Mouse (Mus musculus) CH12.LX (cell line): ENCODE data around the gene Dcps. TPM values are rescaled to one million over a fixed set of nuclear protein-coding genes. Genes with fewer than 3 reads are reported as not detected.

Experiments used
- DNase-seq: peaks from one replicate; pipeline ENCODE4 v3.0.0-alpha.2; 2013; ENCODE audit errors: extremely low read depth
- H3K27ac ChIP-seq: 2 replicates; pipeline ENCODE4 v1.5.1; 2012; ENCODE audit warnings: low read depth, mild to moderate bottlenecking, control low read depth, moderate library complexity; ENCODE audit not compliant: insufficient read depth
- H3K27me3 ChIP-seq: replicated peaks from 2 replicates; pipeline ENCODE3; 2012; ENCODE audit warnings: inconsistent platforms
- H3K36me3 ChIP-seq, 2 experiments: replicated peaks in 1 of 2; 2 replicates each; pipeline versions ENCODE3 to v1.6.1; 2012; ENCODE audit warnings: inconsistent platforms in 1 of 2, low read length in 1 of 2, mild to moderate bottlenecking in 1 of 2, mixed read lengths in 1 of 2, moderate library complexity in 1 of 2; ENCODE audit not compliant: control insufficient read depth in 1 of 2, insufficient read depth in 1 of 2
- H3K4me1 ChIP-seq, 2 experiments: 2 replicates each; pipeline ENCODE4 v1.6.1; 2012; ENCODE audit warnings: inconsistent platforms in 1 of 2, moderate library complexity in 1 of 2; ENCODE audit not compliant: insufficient read depth in 2 of 2, control insufficient read depth in 1 of 2
- H3K4me2 ChIP-seq: 2 replicates; pipeline ENCODE4 v1.6.1; 2012; ENCODE audit warnings: low read depth, mild to moderate bottlenecking, control low read depth; ENCODE audit not compliant: poor library complexity, insufficient read depth, severe bottlenecking
- H3K4me3 ChIP-seq, 3 experiments: fragments of 150-350 bp in 1 of 3; sonication (generic) in 1 of 3; replicated peaks in 1 of 3; 2 replicates each; pipeline versions ENCODE3 to v1.5.1; 2011 to 2012; ENCODE audit warnings: low read depth in 2 of 3, low read length in 2 of 3, mild to moderate bottlenecking in 2 of 3, moderate library complexity in 2 of 3, control low read depth in 1 of 3, improper control_type of control experiment in 1 of 3, inconsistent platforms in 1 of 3, mixed read lengths in 1 of 3; ENCODE audit not compliant: poor library complexity in 1 of 3
- H3K79me2 ChIP-seq: replicated peaks from 2 replicates; pipeline ENCODE4 v1.6.1; 2012; ENCODE audit warnings: mild to moderate bottlenecking, moderate library complexity; ENCODE audit not compliant: control insufficient read depth, poor library complexity, insufficient read depth, severe bottlenecking; ENCODE audit errors: extremely low read depth
- H3K9ac ChIP-seq: 2 replicates; pipeline ENCODE4 v1.6.1; 2012; ENCODE audit warnings: low read depth, mild to moderate bottlenecking, control low read depth, moderate library complexity; ENCODE audit not compliant: insufficient read depth
- H3K9me3 ChIP-seq: replicated peaks from 2 replicates; pipeline ENCODE3; 2012; ENCODE audit warnings: low read length, inconsistent platforms, mixed read lengths
- BHLHE40 ChIP-seq: IDR thresholded peaks from 2 replicates; pipeline ENCODE4 v1.6.1; 2011; ENCODE audit warnings: mild to moderate bottlenecking, low read depth, low read length, improper control_type of control experiment
- CHD1 ChIP-seq: IDR thresholded peaks from 2 replicates; pipeline ENCODE4 v1.6.1; 2012; ENCODE audit warnings: low read depth, low read length, improper control_type of control experiment, inconsistent platforms
- CHD2 ChIP-seq: IDR thresholded peaks from 2 replicates; pipeline ENCODE4 v1.6.1; 2011; ENCODE audit warnings: low read length, improper control_type of control experiment
- CTCF ChIP-seq, 2 experiments: IDR thresholded peaks in 1 of 2; conservative IDR thresholded peaks in 1 of 2; 2 replicates each; pipeline ENCODE4 v1.5.1; 2011 to 2012; ENCODE audit warnings: low read depth in 2 of 2, low read length in 2 of 2, improper control_type of control experiment in 1 of 2, inconsistent platforms in 1 of 2, mild to moderate bottlenecking in 1 of 2, moderate library complexity in 1 of 2
- ELF1 ChIP-seq: IDR thresholded peaks from 2 replicates; pipeline ENCODE4 v1.6.1; 2014; ENCODE audit warnings: low read depth, mild to moderate bottlenecking, inconsistent platforms, low read length, improper control_type of control experiment
- EP300 ChIP-seq: IDR thresholded peaks from 2 replicates; pipeline ENCODE4 v1.6.1; 2011; ENCODE audit warnings: low read length, improper control_type of control experiment
- ETS1 ChIP-seq: conservative IDR thresholded peaks from 2 replicates; pipeline ENCODE4 v1.6.1; 2012; ENCODE audit warnings: low read depth, mild to moderate bottlenecking, inconsistent platforms, low read length, improper control_type of control experiment, moderate library complexity
- GABPA ChIP-seq: IDR thresholded peaks from 2 replicates; pipeline ENCODE4 v1.6.1; 2012; ENCODE audit warnings: low read depth, low read length, improper control_type of control experiment, inconsistent platforms; ENCODE audit not compliant: insufficient replicate concordance
- JUN ChIP-seq: IDR thresholded peaks from 2 replicates; pipeline ENCODE4 v1.6.1; 2011; ENCODE audit warnings: low read depth, mild to moderate bottlenecking, low read length, improper control_type of control experiment, moderate library complexity; ENCODE audit not compliant: insufficient read depth
- JUND ChIP-seq: conservative IDR thresholded peaks from 2 replicates; pipeline ENCODE4 v1.6.1; 2011; ENCODE audit warnings: low read depth, low read length, improper control_type of control experiment
- KAT2A ChIP-seq: IDR thresholded peaks from 2 replicates; pipeline ENCODE4 v1.6.1; 2012; ENCODE audit warnings: low read length, improper control_type of control experiment, inconsistent platforms; ENCODE audit not compliant: insufficient replicate concordance
- MAFK ChIP-seq: IDR thresholded peaks from 2 replicates; pipeline ENCODE4 v1.6.1; 2011; ENCODE audit warnings: low read length, improper control_type of control experiment; ENCODE audit not compliant: insufficient replicate concordance
- MAX ChIP-seq: IDR thresholded peaks from 2 replicates; pipeline ENCODE4 v1.6.1; 2011; ENCODE audit warnings: low read length, improper control_type of control experiment
- MAZ ChIP-seq: IDR thresholded peaks from 2 replicates; pipeline ENCODE4 v1.6.1; 2012; ENCODE audit warnings: low read depth, mild to moderate bottlenecking, inconsistent platforms, low read length, improper control_type of control experiment, moderate library complexity
- MEF2A ChIP-seq: IDR thresholded peaks from 2 replicates; pipeline ENCODE4 v1.6.1; 2014; ENCODE audit warnings: low read depth, mild to moderate bottlenecking, inconsistent platforms, low read length, improper control_type of control experiment, borderline replicate concordance
- MYC ChIP-seq: IDR thresholded peaks from 2 replicates; pipeline ENCODE4 v1.6.1; 2011; ENCODE audit warnings: low read depth, mild to moderate bottlenecking, improper control_type of control experiment, low read length
- NELFE ChIP-seq: IDR thresholded peaks from 2 replicates; pipeline ENCODE4 v1.6.1; 2011; ENCODE audit warnings: low read depth, low read length, improper control_type of control experiment
- NRF1 ChIP-seq: IDR thresholded peaks from 2 replicates; pipeline ENCODE4 v1.6.1; 2014; ENCODE audit warnings: low read depth, mild to moderate bottlenecking, inconsistent platforms, low read length, improper control_type of control experiment, moderate library complexity
- POLR2A ChIP-seq: IDR thresholded peaks from 2 replicates; pipeline ENCODE4 v1.6.1; 2011; ENCODE audit warnings: low read depth, mild to moderate bottlenecking, improper control_type of control experiment, low read length
- POLR2AphosphoS2 ChIP-seq: IDR thresholded peaks from 2 replicates; pipeline ENCODE4 v1.6.1; 2011; ENCODE audit warnings: low read depth, low read length, improper control_type of control experiment
- RAD21 ChIP-seq: IDR thresholded peaks from 2 replicates; pipeline ENCODE4 v1.6.1; 2011; ENCODE audit warnings: low read depth, mild to moderate bottlenecking, low read length, improper control_type of control experiment, moderate library complexity
- RCOR1 ChIP-seq: conservative IDR thresholded peaks from 2 replicates; pipeline ENCODE4 v1.6.1; 2012; ENCODE audit warnings: low read depth, mild to moderate bottlenecking, inconsistent platforms, low read length, improper control_type of control experiment
- SIN3A ChIP-seq: IDR thresholded peaks from 2 replicates; pipeline ENCODE4 v1.6.1; 2012; ENCODE audit warnings: low read length, improper control_type of control experiment, inconsistent platforms
- SMC3 ChIP-seq: IDR thresholded peaks from 2 replicates; pipeline ENCODE4 v1.6.1; 2011; ENCODE audit warnings: low read depth, low read length, improper control_type of control experiment
- TBP ChIP-seq: conservative IDR thresholded peaks from 2 replicates; pipeline ENCODE4 v1.6.1; 2011; ENCODE audit warnings: low read depth, low read length, improper control_type of control experiment
- TCF12 ChIP-seq: IDR thresholded peaks from 2 replicates; pipeline ENCODE4 v1.6.1; 2014; ENCODE audit warnings: low read depth, mild to moderate bottlenecking, inconsistent platforms, low read length, improper control_type of control experiment
- UBTF ChIP-seq: IDR thresholded peaks from 2 replicates; pipeline ENCODE4 v1.6.1; 2012; ENCODE audit warnings: low read depth, mild to moderate bottlenecking, inconsistent platforms, low read length, improper control_type of control experiment, moderate library complexity
- USF2 ChIP-seq: conservative IDR thresholded peaks from 2 replicates; pipeline ENCODE4 v1.6.1; 2011; ENCODE audit warnings: low read depth, low read length, improper control_type of control experiment
- ZNF384 ChIP-seq: IDR thresholded peaks from 2 replicates; pipeline ENCODE4 v1.6.1; 2012; ENCODE audit warnings: low read depth, low read length, improper control_type of control experiment, inconsistent platforms
- dilution Hi-C: fragments of 300-500 bp; cut with MboI; formaldehyde crosslinking; loops from 2 replicates; pipeline ENCODE4 v1.14.3; 2020; ENCODE audit warnings: low sequenced_read_pairs; ENCODE audit not compliant: extremely low pct_unique_long_range_greater_than_20kb, extremely low pct_ligation_motif_present
- in situ Hi-C: fragments of 300-500 bp; cut with MboI; formaldehyde crosslinking; loops from 3 replicates; pipeline ENCODE4 v1.14.3; 2019; ENCODE audit warnings: low sequenced_read_pairs, low pct_ligation_motif_present, low pct_unique_long_range_greater_than_20kb, mixed read lengths
- polyA plus RNA-seq: library from polyadenylated mRNA; unstranded; fragments of >175 nt; gene quantifications from 2 replicates; pipeline ENCODE4 v1.2.1, GENCODE M21; 2012; ENCODE audit warnings: low read depth; ENCODE audit not compliant: insufficient read length
- total RNA-seq, 2 experiments: library from RNA; depleted of rRNA; stranded (reverse); fragments of 300-350 nt in 1 of 2; fragments of >200 nt in 1 of 2; gene quantifications; 2 replicates each; pipeline ENCODE4 v1.2.3; 2012 to 2014

The Dcps gene
- total and polyA plus RNA-seq, 3 experiments = 64.3 to 113 (median 94.3) TPM

DNA sequence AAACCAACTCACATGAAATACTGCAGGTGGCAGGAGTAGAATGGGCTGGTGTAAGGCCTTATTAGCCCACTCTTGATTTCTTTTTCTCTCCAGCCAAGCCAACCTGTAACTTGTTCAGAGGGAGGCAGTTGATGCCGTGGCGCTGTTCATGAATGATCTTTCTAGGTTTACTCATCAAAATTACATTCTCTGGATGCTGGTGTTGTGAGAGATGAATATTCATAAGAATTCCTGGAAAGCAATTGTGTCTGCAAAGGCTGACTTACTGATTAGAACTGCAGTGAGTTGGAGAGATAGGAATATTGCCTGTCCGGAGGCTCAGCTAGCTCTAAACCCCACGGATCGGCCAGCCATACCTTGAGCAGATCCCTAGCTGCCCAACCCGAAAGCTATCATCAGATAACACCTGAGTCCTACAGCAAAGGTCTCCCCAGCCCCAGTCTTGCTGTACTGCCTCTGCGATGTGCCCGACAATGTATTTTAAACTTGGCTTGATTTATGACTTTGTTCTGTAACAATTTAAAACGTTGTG is 24.7 kb upstream of the Dcps start:
- no peak for DNase-seq
- dilution Hi-C loops (no loop called here), in situ Hi-C loops (loop anchor here (10.0 kb wide), 1 partner anchor 344 kb away; no protein-coding TSS in a partner anchor)
- Histone ChIP-seq H3K4me3 (peak overlapping the region; percentile 77 to 86 (median 80)), H3K27ac (no peak overlapping the region), H3K27me3 (no peaks in the 10 kb centered on the region), H3K36me3 (peaks cover 14 to 41% of the 10 kb centered on the region in 2 experiments), H3K4me2 (peak overlapping the region; percentile 91), H3K79me2 (peaks cover 19% of the 10 kb centered on the region), H3K9ac (peak overlapping the region; percentile 83), H3K4me1 (peaks cover 0 to 40% of the 10 kb centered on the region in 2 experiments; a peak in 2 of 4 replicates), H3K9me3 (no peaks in the 10 kb centered on the region)
- TF ChIP-seq CTCF (conservative IDR thresholded peaks at IDR 0.05 in 1 of 2, IDR thresholded peaks at IDR 0.05 in 1 of 2; ENCODE audit: low read depth in 2 of 2, low read length in 2 of 2) = peak in 1 of 2 experiments; percentile 15; a peak in 1 of 4 replicates
- TF ChIP-seq JUND = no peak

DNA sequence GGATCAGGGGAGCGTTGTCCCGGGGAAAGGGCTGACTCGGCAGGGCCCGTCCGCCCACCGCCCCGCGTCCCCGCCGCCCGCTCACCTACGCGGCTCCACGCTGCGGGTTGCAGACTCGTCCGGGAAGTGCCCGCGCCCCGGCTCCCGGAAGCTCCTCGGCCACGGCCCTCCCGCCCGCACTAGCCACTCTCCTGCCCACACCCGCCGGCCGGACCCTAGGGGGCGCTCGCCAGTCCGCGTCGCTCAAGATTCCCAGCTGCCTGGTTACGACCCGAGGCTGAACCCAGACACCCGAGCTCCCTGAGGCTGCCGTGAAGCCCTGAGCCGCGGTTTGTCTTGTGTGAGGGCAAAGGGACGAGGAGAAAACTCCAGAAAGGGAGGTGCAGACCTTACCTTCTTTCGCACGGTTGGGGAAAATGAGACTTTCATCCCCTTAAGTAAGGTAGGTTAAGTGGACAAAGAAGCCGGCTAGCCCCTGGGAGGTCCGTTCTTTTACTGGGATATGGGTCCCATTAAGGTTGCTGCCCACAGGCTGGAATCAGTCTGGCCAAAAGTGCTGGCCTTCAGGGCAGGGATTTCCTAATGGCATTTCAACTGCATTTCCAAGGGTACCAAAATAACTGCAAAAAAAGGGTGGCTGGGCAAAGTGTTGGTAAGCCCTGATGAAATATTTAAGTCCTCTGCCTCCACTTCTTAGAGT is 24.1 kb upstream of the Dcps start, which contains the start of the genes Srpr and Tirap:
Srpr (plus strand) TSS at position 404 of the 700 bp plus-strand sequence.
Tirap (minus strand) TSS at position 520 of the 700 bp plus-strand sequence.
- in situ Hi-C loops (loop anchor here (10.0 kb wide), 1 partner anchor 345 kb away; no protein-coding TSS in a partner anchor), dilution Hi-C loops (no loop called here)
- Histone ChIP-seq H3K27ac (peak within 1 kb of the TSS; percentile 82), H3K4me1 (peaks cover 0 to 42% of the 10 kb centered on the region in 2 experiments; a peak in 2 of 4 replicates), H3K36me3 (peaks cover 7 to 37% of the 10 kb centered on the region in 2 experiments), H3K27me3 (no peaks in the 10 kb centered on the region), H3K4me2 (peak within 1 kb of the TSS; percentile 91), H3K9ac (peak within 1 kb of the TSS; percentile 83), H3K79me2 (peaks cover 20% of the 10 kb centered on the region), H3K9me3 (no peaks in the 10 kb centered on the region), H3K4me3 (peak within 1 kb of the TSS; percentile 77 to 86 (median 80))
- DNase-seq = peak; percentile 70
- peak; percentile 47; the same call in 1 of the 2 replicates for TF ChIP-seq MEF2A
- TF ChIP-seq JUN = no peak
- TF ChIP-seq ZNF384 = no peak
- TF ChIP-seq TCF12 = peak; percentile 74
- peak; percentile 74; the same call in 1 of the 2 replicates for TF ChIP-seq UBTF
- TF ChIP-seq BHLHE40 = 0 out of 2 replicates have a peak, but pooled peaks have one; percentile 20
- no peak for TF ChIP-seq POLR2AphosphoS2
- TF ChIP-seq MAZ = peak; percentile 85
- TF ChIP-seq CHD1 = no peak
- 0 out of 2 replicates have a peak, but pooled peaks have one; percentile 25 for TF ChIP-seq NELFE
- TF ChIP-seq SMC3 = peak; percentile 45
- TF ChIP-seq POLR2A = no peak; the same call in 1 of the 2 replicates
- TF ChIP-seq MYC = no peak
- TF ChIP-seq JUND = no peak
- TF ChIP-seq TBP = no peak
- TF ChIP-seq NRF1 = peak; percentile 39; the same call in 1 of the 2 replicates
- no peak for TF ChIP-seq EP300
- no peak for TF ChIP-seq CHD2
- TF ChIP-seq SIN3A = 0 out of 2 replicates have a peak, but pooled peaks have one; percentile 63
- TF ChIP-seq RAD21 = peak; percentile 28
- no peak for TF ChIP-seq USF2
- peak; percentile 88 for TF ChIP-seq ELF1
- TF ChIP-seq ETS1 = no peak
- 0 out of 2 replicates have a peak, but pooled peaks have one; percentile 17 for TF ChIP-seq KAT2A
- TF ChIP-seq GABPA = no peak
- no peak; the same call in 1 of the 2 replicates for TF ChIP-seq RCOR1
- peak; percentile 17 to 80; a peak in 2 of 4 replicates for TF ChIP-seq CTCF (conservative IDR thresholded peaks at IDR 0.05 in 1 of 2, IDR thresholded peaks at IDR 0.05 in 1 of 2; ENCODE audit: low read depth in 2 of 2, low read length in 2 of 2)
- TF ChIP-seq MAFK = no peak
- TF ChIP-seq MAX = peak; percentile 64; the same call in 1 of the 2 replicates
